Mouse (Mus musculus) skeletal muscle tissue, adult 2 months (tissue): ENCODE data around the gene Hoxc9.
A peak's percentile ranks its signal among the peaks of the same experiment; 100 is the strongest.

ENCODE experiments used
- DNase-seq: peaks from one replicate; pipeline ENCODE4 v3.0.0-alpha.2; 2012; ENCODE audit warnings: low read depth, low spot score

Hoxc9 gene

GRCm38 (mm10) chr15:103024131-103024530 lies 47.9 kb downstream of the Hoxc9 start:
- no peak for DNase-seq

GRCm38 (mm10) chr15:103027266-103028235 lies 51.3 kb downstream of the Hoxc9 start:
- peak; percentile 69 for DNase-seq

GRCm38 (mm10) chr15:103028916-103029512 lies 52.8 kb downstream of the Hoxc9 start:
- no peak for DNase-seq

GRCm38 (mm10) chr15:103030142-103030541 lies 53.9 kb downstream of the Hoxc9 start:
- no peak for DNase-seq

GRCm38 (mm10) chr15:103032167-103032566 lies 55.9 kb downstream of the Hoxc9 start:
- DNase-seq: no peak

GRCm38 (mm10) chr15:103032646-103033575 lies 56.7 kb downstream of the Hoxc9 start:
- DNase-seq: no peak

- no peak for DNase-seq
Measured at GRCm38 (mm10) chr15:103034043-103034806, 58.0 kb downstream of the Hoxc9 start.
